Mouse (Mus musculus) intestine, postnatal 0 days (tissue): Measurements from ENCODE around the gene Pth2. TPM values are rescaled to one million over a fixed set of nuclear protein-coding genes. Genes with fewer than 3 reads are reported as not detected.
"Not testable (repeated sequence)": the region's sequence is repeated elsewhere in the genome, so short reads cannot be mapped to it uniquely, and the experiment has no call there.

Experiments used
- ATAC-seq: fragments of 200-750 bp; cut with Nextera tagmentation; 2 replicates; pipeline ENCODE4 v1.8.0; 2017; ENCODE audit warnings: mild to moderate bottlenecking, moderate TSS enrichment, moderate library complexity
- H3K27ac ChIP-seq: fragments of 300-500 bp; sonication (generic); 2 replicates; pipeline ENCODE4 v1.5.1; 2014; ENCODE audit warnings: mild to moderate bottlenecking, low read depth, low read length, moderate library complexity
- H3K27me3 ChIP-seq: fragments of 300-500 bp; sonication (generic); replicated peaks from 2 replicates; pipeline ENCODE4 v1.6.1; 2014; ENCODE audit warnings: low read length, mixed read lengths; ENCODE audit not compliant: control insufficient read depth, insufficient read depth
- H3K36me3 ChIP-seq: fragments of 300-500 bp; sonication (generic); 2 replicates; pipeline ENCODE4 v1.6.1; 2014; ENCODE audit warnings: mild to moderate bottlenecking, moderate library complexity; ENCODE audit not compliant: control insufficient read depth, insufficient read depth
- H3K4me1 ChIP-seq: fragments of 300-500 bp; sonication (generic); replicated peaks from 2 replicates; pipeline ENCODE4 v1.6.1; 2014; ENCODE audit warnings: antibody characterized with exemption, low read length, mixed read lengths; ENCODE audit not compliant: control insufficient read depth, insufficient read depth
- H3K4me2 ChIP-seq: fragments of 300-500 bp; sonication (generic); replicated peaks from 2 replicates; pipeline ENCODE4 v1.6.1; 2014; ENCODE audit warnings: low read depth, mild to moderate bottlenecking, moderate library complexity
- H3K4me3 ChIP-seq: fragments of 300-500 bp; sonication (generic); 2 replicates; pipeline ENCODE4 v1.5.1; 2014; ENCODE audit warnings: low read depth, low read length
- H3K9ac ChIP-seq: fragments of 300-500 bp; sonication (generic); 2 replicates; pipeline ENCODE4 v1.6.1; 2014; ENCODE audit warnings: mild to moderate bottlenecking, low read depth, low read length
- H3K9me3 ChIP-seq: fragments of 300-500 bp; sonication (generic); 2 replicates; pipeline ENCODE4 v1.6.1; 2016; ENCODE audit warnings: mixed run types; ENCODE audit not compliant: control insufficient read depth
- CTCF ChIP-seq: sonication (generic); IDR thresholded peaks from 2 replicates; pipeline ENCODE4 v1.5.1; 2016; ENCODE audit warnings: low read depth, mild to moderate bottlenecking, control low read depth, antibody characterized with exemption, moderate library complexity
- WGBS: fragments of 180-500 bp; shearing (Covaris S2); extraction: QIAGEN DNeasy Blood & Tissue Kit; methylation state at CpG from one replicate; pipeline ENCODE4 v1.1.7; 2014; 5-methylcytosine and 5-hydroxymethylcytosine counted together
- polyA plus RNA-seq: library from polyadenylated mRNA; unstranded; fragments of >200 nt; fragmentation: Nextera tagmentation; extraction: Ambion mirVana; gene quantifications from 2 replicates; pipeline ENCODE4 v1.2.1, GENCODE M21; 2015

Gene Pth2
- polyA plus RNA-seq, 1 experiment from 2014 or later = not detected

GRCm38 (mm10) chr7:45153052-45153451 lies 27.7 kb upstream of the Pth2 start:
- H3K4me1 ChIP-seq, H3K27ac ChIP-seq, H3K9me3 ChIP-seq, H3K4me3 ChIP-seq, H3K27me3 ChIP-seq, ATAC-seq: not testable (repeated sequence)
- peak; percentile 14; the same call in 1 of the 2 replicates for TF ChIP-seq CTCF
- 0 out of 2 replicates have a peak overlapping the region, but pooled peaks have one; percentile 85 for H3K9ac ChIP-seq
- 66% methylated on average over 2 of the region's 2 CpGs for WGBS
- peak overlapping the region; percentile 68 for H3K4me2 ChIP-seq
- peaks cover 24% of the 10 kb centered on the region for H3K36me3 ChIP-seq

- peak overlapping the region; percentile 72 for H3K4me3 ChIP-seq
- H3K27me3 ChIP-seq = no peaks in the 10 kb centered on the region
- peak overlapping the region; percentile 68 for H3K4me2 ChIP-seq
- peaks cover 23% of the 10 kb centered on the region for H3K36me3 ChIP-seq
- 2% methylated on average over 5 of the region's 5 CpGs for WGBS
- H3K9ac ChIP-seq = peak overlapping the region; percentile 85
- ATAC-seq = no peak
- peaks cover 8% of the 10 kb centered on the region; the same call in 1 of the 2 replicates for H3K4me1 ChIP-seq
- TF ChIP-seq CTCF = no peak
- H3K9me3 ChIP-seq = no peaks in the 10 kb centered on the region
- peak overlapping the region; percentile 94 for H3K27ac ChIP-seq
These were observed 27.2 kb upstream of the Pth2 start for GRCm38 (mm10) chr7:45153586-45153985.

- peak; percentile 77 for TF ChIP-seq CTCF
- 3% methylated on average over 69 of the region's 69 CpGs for WGBS
These were observed 26.5 kb upstream of the Pth2 start, which contains the start of the genes Pih1d1 and Aldh16a1 for GRCm38 (mm10) chr7:45154096-45154992. Gene Pih1d1 (plus strand): TSS chr7:45154303. Gene Aldh16a1 (minus strand): TSS chr7:45154584.

GRCm38 (mm10) chr7:45154993-45155514 lies 25.7 kb upstream of the Pth2 start:
- TF ChIP-seq CTCF = peak; percentile 75
- H3K4me2 ChIP-seq = peak overlapping the region; percentile 68
- H3K4me3 ChIP-seq = peak overlapping the region; percentile 72
- peaks cover 8% of the 10 kb centered on the region; the same call in 1 of the 2 replicates for H3K4me1 ChIP-seq
- peaks cover 29% of the 10 kb centered on the region for H3K36me3 ChIP-seq
- 0 out of 2 replicates have a peak overlapping the region, but pooled peaks have one; percentile 94 for H3K27ac ChIP-seq
- ATAC-seq = peak; percentile 53
- no peaks in the 10 kb centered on the region for H3K9me3 ChIP-seq
- H3K27me3 ChIP-seq = no peaks in the 10 kb centered on the region
- 67% methylated on average over 12 of the region's 12 CpGs for WGBS
- no peak overlapping the region for H3K9ac ChIP-seq

More at GRCm38 (mm10) chr7:45154096-45154992, 26.5 kb upstream of the Pth2 start, which contains the start of the genes Pih1d1 and Aldh16a1:
- ATAC-seq = peak; percentile 92
- peaks cover 24% of the 10 kb centered on the region for H3K36me3 ChIP-seq
- no peaks in the 10 kb centered on the region for H3K9me3 ChIP-seq
- H3K27ac ChIP-seq = peak within 1 kb of the TSS; percentile 94
- H3K9ac ChIP-seq = peak within 1 kb of the TSS; percentile 85
- H3K27me3 ChIP-seq = no peaks in the 10 kb centered on the region
- H3K4me3 ChIP-seq = peak within 1 kb of the TSS; percentile 72
- peak within 1 kb of the TSS; percentile 68 for H3K4me2 ChIP-seq
- H3K4me1 ChIP-seq = peaks cover 8% of the 10 kb centered on the region; the same call in 1 of the 2 replicates

GRCm38 (mm10) chr7:45155590-45155989 lies 25.2 kb upstream of the Pth2 start:
- Histone ChIP-seq H3K36me3 (peaks cover 34% of the 10 kb centered on the region), H3K9ac (no peak overlapping the region), H3K27me3 (no peaks in the 10 kb centered on the region), H3K4me2 (no peak overlapping the region), H3K9me3 (no peaks in the 10 kb centered on the region), H3K4me1 (peaks cover 6% of the 10 kb centered on the region; the same call in 1 of the 2 replicates), H3K4me3 (no peak overlapping the region), H3K27ac (no peak overlapping the region)
- WGBS = 84% methylated on average over 9 of the region's 9 CpGs
- ATAC-seq = no peak
- no peak for TF ChIP-seq CTCF

GRCm38 (mm10) chr7:45156206-45156605 lies 24.6 kb upstream of the Pth2 start:
- 0 out of 2 replicates have a peak, but pooled peaks cover 2% of the 10 kb centered on the region for H3K4me1 ChIP-seq
- no peak overlapping the region for H3K9ac ChIP-seq
- H3K27me3 ChIP-seq = no peaks in the 10 kb centered on the region
- peaks cover 34% of the 10 kb centered on the region for H3K36me3 ChIP-seq
- H3K4me2 ChIP-seq = no peak overlapping the region
- WGBS = 93% methylated on average over 15 of the region's 15 CpGs
- no peak for TF ChIP-seq CTCF
- H3K27ac ChIP-seq = no peak overlapping the region
- ATAC-seq = no peak
- H3K9me3 ChIP-seq = no peaks in the 10 kb centered on the region
- no peak overlapping the region for H3K4me3 ChIP-seq
